Mouse (Mus musculus): Measurements from ENCODE around the gene Cpt1a.

- peak; percentile 88 for TF ChIP-seq CTCF (IDR thresholded peaks at IDR 0.05; ENCODE audit: low read depth)
- no peak for TF ChIP-seq EP300 (optimal IDR thresholded peaks at IDR 0.05)
Measured at GRCm38 (mm10) chr19:3389089-3389488, 67.0 kb downstream of the Cpt1a start.

Measured in stomach, postnatal 0 days (tissue).